Mouse (Mus musculus) monocyte, adult 5-6 weeks (primary cell): ENCODE data around the gene Hes1. TPM values are rescaled to one million over a fixed set of nuclear protein-coding genes. Genes with fewer than 3 reads are reported as not detected.

Experiments used
- ATAC-seq: fragments of 153-309, 156-312 bp; replicated peaks from 2 replicates; pipeline ENCODE4 v1.8.0; 2017; ENCODE audit warnings: mild to moderate bottlenecking; ENCODE audit not compliant: low TSS enrichment, insufficient number of reproducible peaks, severe bottlenecking, poor library complexity, low FRiP score
- total RNA-seq: library from RNA; stranded (forward); fragments of 200-1000, 200-491, 200-594 nt; gene quantifications from 3 replicates; pipeline ENCODE4 v1.2.3, GENCODE M21; 2017

Gene Hes1
- total RNA-seq, 1 experiment from 2014 or later = 105 TPM

- ATAC-seq = no peak
Observed at GRCm38 (mm10) chr16:30047010-30047409, 17.2 kb upstream of the Hes1 start.

GRCm38 (mm10) chr16:30047421-30047831, 16.8 kb upstream of the Hes1 start:
- ATAC-seq = no peak

GRCm38 (mm10) chr16:30050767-30051490, 13.3 kb upstream of the Hes1 start:
- no peak for ATAC-seq

GRCm38 (mm10) chr16:30052271-30052670, 11.9 kb upstream of the Hes1 start:
- ATAC-seq = no peak

GRCm38 (mm10) chr16:30052839-30053511, 11.2 kb upstream of the Hes1 start:
- no peak for ATAC-seq

- ATAC-seq = no peak
Observed at GRCm38 (mm10) chr16:30054541-30054940, 9.6 kb upstream of the Hes1 start.

GRCm38 (mm10) chr16:30055361-30055889, 8.8 kb upstream of the Hes1 start:
- no peak for ATAC-seq

GRCm38 (mm10) chr16:30055927-30056326, 8.3 kb upstream of the Hes1 start:
- no peak for ATAC-seq

GRCm38 (mm10) chr16:30056906-30057305, 7.3 kb upstream of the Hes1 start:
- ATAC-seq = no peak

- ATAC-seq = no peak
Observed at GRCm38 (mm10) chr16:30058974-30059717, 5.0 kb upstream of the Hes1 start.

- no peak for ATAC-seq
Observed at GRCm38 (mm10) chr16:30060412-30060811, 3.8 kb upstream of the Hes1 start.

- no peak for ATAC-seq
Observed at GRCm38 (mm10) chr16:30062242-30063030, 1.7 kb upstream of the Hes1 start.

GRCm38 (mm10) chr16:30063121-30063881, 883 bp upstream of the Hes1 start:
- ATAC-seq = no peak

- ATAC-seq = no peak
Observed at GRCm38 (mm10) chr16:30064613-30065012, 429 bp downstream of the Hes1 start.

GRCm38 (mm10) chr16:30065077-30065476, 893 bp downstream of the Hes1 start:
- peak; percentile 77 for ATAC-seq

- no peak for ATAC-seq
Observed at GRCm38 (mm10) chr16:30065537-30066183, 1.5 kb downstream of the Hes1 start.

- ATAC-seq = peak; percentile 10; the same call in 1 of the 2 replicates
Observed at GRCm38 (mm10) chr16:30066184-30066851, 2.1 kb downstream of the Hes1 start.
